Mouse (Mus musculus) thymus, adult 2 months (tissue): ENCODE measurements around the gene Tomm6. TPM values are rescaled to one million over a fixed set of nuclear protein-coding genes. Genes with fewer than 3 reads are reported as not detected.

Experiments used
- DNase-seq: peaks from one replicate; pipeline ENCODE4 v3.0.0; 2021
- H3K27ac ChIP-seq: fragments of 200-500 bp; 2 replicates; pipeline ENCODE4 v1.5.1; 2012; ENCODE audit warnings: low read length, control low read depth; ENCODE audit not compliant: control insufficient read depth, insufficient read depth
- H3K27me3 ChIP-seq: fragments of 200-500 bp; 2 replicates; pipeline ENCODE4 v1.6.1; 2012; ENCODE audit warnings: mild to moderate bottlenecking, low read length, moderate library complexity, mixed read lengths; ENCODE audit not compliant: control insufficient read depth, insufficient read depth
- H3K36me3 ChIP-seq: fragments of 200-500 bp; 2 replicates; pipeline ENCODE4 v1.6.1; 2012; ENCODE audit warnings: mild to moderate bottlenecking, low read length, moderate library complexity; ENCODE audit not compliant: control insufficient read depth, insufficient read depth
- H3K4me1 ChIP-seq: fragments of 200-500 bp; replicated peaks from 2 replicates; pipeline ENCODE4 v1.6.1; 2012; ENCODE audit warnings: low read length; ENCODE audit not compliant: control insufficient read depth, insufficient read depth
- H3K4me3 ChIP-seq: fragments of 200-500 bp; 2 replicates; pipeline ENCODE4 v1.5.1; 2012; ENCODE audit warnings: mild to moderate bottlenecking, low read length, control low read depth, moderate library complexity; ENCODE audit not compliant: control insufficient read depth, insufficient read depth
- CTCF ChIP-seq: fragments of 200-500 bp; IDR thresholded peaks from 2 replicates; pipeline ENCODE4 v1.5.1; 2012; ENCODE audit warnings: mild to moderate bottlenecking, control low read depth, low read length, moderate library complexity, borderline replicate concordance; ENCODE audit not compliant: control insufficient read depth, poor library complexity, insufficient read depth; ENCODE audit errors: extremely low read depth
- POLR2A ChIP-seq: fragments of 200-500 bp; IDR thresholded peaks from 2 replicates; pipeline ENCODE4 v1.6.1; 2012; ENCODE audit warnings: mild to moderate bottlenecking, low read length, control low read depth, moderate library complexity; ENCODE audit not compliant: control insufficient read depth, poor library complexity, insufficient read depth; ENCODE audit errors: extremely low read depth
- WGBS: fragments of 180-500 bp; shearing (Covaris S2); methylation state at CpG from one replicate; pipeline ENCODE4 v1.1.7; 2018; 5-methylcytosine and 5-hydroxymethylcytosine counted together
- polyA plus RNA-seq: library from polyadenylated mRNA; depleted of rRNA; stranded (reverse); fragments of >200 nt; gene quantifications from 2 replicates; pipeline ENCODE4 v1.2.3, GENCODE M21; 2012

The Tomm6 gene
- polyA plus RNA-seq, 1 experiment: 90.5 TPM

DNA sequence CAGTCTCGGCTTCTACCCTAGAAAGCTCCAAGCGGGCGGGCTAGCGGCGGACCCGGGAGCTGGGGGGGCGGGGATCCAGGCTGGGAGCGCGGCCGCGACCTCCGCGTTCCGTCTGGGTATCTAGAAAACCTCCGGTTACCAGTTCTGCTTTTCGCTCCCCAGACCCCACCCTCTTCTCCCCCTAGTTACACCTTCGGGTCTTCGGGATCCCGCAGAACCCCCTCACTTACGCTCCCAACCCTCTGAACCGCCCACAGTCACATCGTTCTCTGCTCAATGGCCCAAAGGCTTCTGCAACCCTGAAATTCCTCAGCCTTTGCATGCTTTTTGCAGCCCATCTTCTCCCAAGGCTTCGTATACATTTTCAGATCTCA lies 7.1 kb upstream of the Tomm6 start:
- H3K36me3 ChIP-seq: no peaks in the 10 kb centered on the region
- TF ChIP-seq POLR2A: no peak
- TF ChIP-seq CTCF: no peak
- no peak for DNase-seq
- H3K4me1 ChIP-seq: peaks cover 7% of the 10 kb centered on the region
- H3K4me3 ChIP-seq: peak overlapping the region; percentile 57
- no peak overlapping the region for H3K27ac ChIP-seq
- H3K27me3 ChIP-seq: peaks cover 3% of the 10 kb centered on the region; the same call in 1 of the 2 replicates
- WGBS: under 1% methylated on average over 23 of the region's 23 CpGs

DNA sequence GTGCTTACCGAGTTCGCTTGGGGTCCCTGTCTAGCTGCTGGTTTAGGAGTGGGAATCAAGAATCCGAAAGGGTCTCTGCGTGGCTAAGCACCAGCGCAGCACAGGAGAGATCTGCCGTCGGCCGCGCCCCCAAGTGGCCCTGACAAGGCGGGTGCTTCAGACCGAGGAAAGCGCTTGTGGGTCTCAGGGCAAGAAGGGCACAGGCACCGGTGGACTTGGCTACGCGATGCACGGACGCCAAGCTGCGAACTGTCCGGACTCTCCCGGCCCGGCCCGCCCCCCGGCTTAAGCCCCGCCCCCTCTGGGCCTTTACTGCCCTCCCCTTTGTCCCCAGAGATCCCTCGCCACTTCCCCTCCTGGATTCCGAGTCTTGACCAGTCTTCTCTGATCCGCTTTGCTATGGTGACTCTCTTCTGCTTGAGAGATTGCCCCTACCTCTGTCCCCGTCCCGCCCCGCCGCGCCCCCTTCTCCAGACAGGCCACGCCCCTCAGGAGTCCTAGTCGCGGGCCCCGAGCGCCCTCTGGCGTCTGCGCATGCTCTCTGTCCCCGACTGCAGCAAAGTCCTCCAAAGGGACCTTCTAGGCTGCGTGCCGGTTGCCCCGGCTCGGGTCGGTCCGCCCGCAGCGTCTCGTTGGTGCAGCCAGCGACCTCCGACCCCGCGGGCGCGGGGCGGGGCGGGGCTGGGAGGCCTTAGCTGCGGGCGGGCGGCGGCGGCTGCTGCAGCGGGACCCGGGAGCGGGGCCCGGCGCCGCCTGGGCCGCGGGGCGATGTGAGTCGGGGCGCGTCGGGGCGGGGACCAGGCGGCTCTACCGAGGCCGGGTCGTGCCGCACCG lies 6.5 kb upstream of the Tomm6 start, which contains the start of gene Prickle4:
Prickle4 (minus strand) TSS at position 234 of the 834 bp plus-strand sequence.
- peaks cover 3% of the 10 kb centered on the region; the same call in 1 of the 2 replicates for H3K27me3 ChIP-seq
- WGBS: under 1% methylated on average over 80 of the region's 82 CpGs

DNA sequence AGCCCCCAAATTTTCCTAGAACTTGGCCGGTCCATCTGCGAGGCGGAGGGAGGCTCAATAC lies 6.1 kb upstream of the Tomm6 start, which contains the start of gene Gm21981:
Gm21981 (minus strand) TSS at position 14 of the 61 bp plus-strand sequence.
- Histone ChIP-seq H3K27me3 (peaks cover 3% of the 10 kb centered on the region; the same call in 1 of the 2 replicates), H3K27ac (no peak within 1 kb of the TSS), H3K4me1 (peaks cover 8% of the 10 kb centered on the region), H3K36me3 (no peaks in the 10 kb centered on the region), H3K4me3 (peak within 1 kb of the TSS; percentile 57)
- WGBS: 4% methylated on average over 3 of the region's 3 CpGs
- DNase-seq: no peak
- TF ChIP-seq CTCF (no peak), POLR2A (no peak)

More for the DNA sequence above, 6.5 kb upstream of the Tomm6 start, which contains the start of gene Prickle4:
- peak; percentile 96 for DNase-seq
- H3K27ac ChIP-seq: no peak within 1 kb of the TSS
- H3K4me1 ChIP-seq: peaks cover 7% of the 10 kb centered on the region
- peak within 1 kb of the TSS; percentile 57 for H3K4me3 ChIP-seq
- TF ChIP-seq CTCF (peak; percentile 93), POLR2A (peak; percentile 47; the same call in 1 of the 2 replicates)
- no peaks in the 10 kb centered on the region for H3K36me3 ChIP-seq

DNA sequence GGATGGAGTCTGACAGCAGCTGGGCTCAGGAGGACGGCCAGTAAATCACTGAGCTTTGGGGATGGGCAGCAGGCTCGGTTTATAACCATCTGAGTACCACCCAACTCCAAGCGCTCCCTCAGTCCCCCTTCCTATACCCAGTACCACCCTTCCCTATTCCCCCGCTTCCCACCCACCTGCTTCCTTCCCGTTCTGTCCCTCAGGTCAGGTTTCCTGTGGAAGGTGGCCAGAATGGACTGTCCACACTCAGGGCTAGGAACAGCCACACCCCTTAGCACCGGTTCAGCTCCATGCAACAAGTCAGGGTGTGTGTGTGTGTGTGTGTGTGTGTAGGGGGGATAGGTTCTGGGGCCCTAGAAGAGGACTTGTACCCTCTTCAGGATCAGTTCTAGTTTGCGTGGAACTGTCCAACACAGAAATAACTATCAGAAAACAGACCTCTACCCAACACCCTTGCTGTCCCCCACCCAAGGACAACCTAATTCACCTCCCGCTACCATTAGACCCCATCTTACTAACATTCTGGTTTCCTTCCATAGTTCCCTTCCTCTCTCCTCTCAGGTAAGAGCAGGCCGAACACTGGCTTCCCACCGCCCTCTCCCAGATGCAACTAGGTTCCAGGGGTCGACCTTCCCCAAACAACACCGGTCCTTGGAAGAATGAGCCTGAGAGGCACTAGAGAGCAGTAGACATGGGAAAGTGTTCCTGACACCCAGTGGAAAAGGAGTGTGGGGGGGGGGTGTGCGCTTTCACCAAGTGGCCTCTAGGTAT lies 5.7 kb upstream of the Tomm6 start:
- Histone ChIP-seq H3K36me3 (no peaks in the 10 kb centered on the region), H3K27ac (no peak overlapping the region), H3K4me3 (peak overlapping the region; percentile 57), H3K27me3 (peaks cover 3% of the 10 kb centered on the region; the same call in 1 of the 2 replicates), H3K4me1 (peaks cover 12% of the 10 kb centered on the region)
- no peak for DNase-seq
- TF ChIP-seq CTCF: no peak
- TF ChIP-seq POLR2A: no peak
- WGBS: 75% methylated on average over 13 of the region's 13 CpGs

DNA sequence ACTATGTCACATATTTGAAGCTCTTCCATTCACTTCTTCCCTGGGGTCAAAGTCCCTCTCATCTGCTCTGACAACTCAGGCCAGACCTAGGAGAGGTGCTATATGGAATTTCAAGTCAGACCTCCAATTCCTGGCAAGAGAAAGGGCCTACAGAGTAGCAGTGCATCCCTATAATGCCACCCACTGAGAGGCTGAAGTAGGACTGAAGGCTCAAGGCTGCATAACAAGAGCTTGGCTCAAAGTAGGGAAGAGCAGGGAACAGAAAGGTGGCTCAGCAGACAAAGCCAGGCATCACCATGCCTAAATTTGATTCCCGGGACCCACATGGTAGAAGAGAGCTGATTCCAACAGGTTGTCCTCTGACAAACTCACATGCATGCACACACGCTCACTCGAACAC lies 3.5 kb upstream of the Tomm6 start:
- 98% methylated on average over 3 of the region's 3 CpGs for WGBS

DNA sequence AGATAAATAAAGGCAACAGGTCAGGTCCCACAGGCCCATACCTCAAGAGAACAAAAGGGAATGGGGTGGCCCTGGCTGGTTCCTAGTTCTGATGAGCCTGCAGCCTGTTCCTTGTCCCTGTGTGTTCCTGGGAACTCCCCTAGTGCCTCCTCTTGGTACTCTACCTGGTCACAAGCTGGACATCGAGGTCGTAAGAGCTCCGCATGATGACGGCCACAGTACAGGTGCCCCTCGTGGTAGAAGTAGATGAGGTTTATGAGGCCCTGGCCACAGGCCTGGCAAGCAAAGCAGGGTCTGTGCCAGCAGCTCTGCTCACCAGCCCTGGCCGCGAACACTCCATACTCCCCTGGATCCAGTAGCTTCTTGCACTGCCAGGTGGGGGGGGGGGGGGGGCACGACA lies 1.7 kb upstream of the Tomm6 start:
- TF ChIP-seq POLR2A: no peak
- no peak for TF ChIP-seq CTCF
- H3K36me3 ChIP-seq: no peaks in the 10 kb centered on the region
- DNase-seq: no peak
- H3K27me3 ChIP-seq: no peaks in the 10 kb centered on the region
- H3K27ac ChIP-seq: no peak overlapping the region
- WGBS: 89% methylated on average over 8 of the region's 8 CpGs
- H3K4me1 ChIP-seq: peaks cover 21% of the 10 kb centered on the region
- no peak overlapping the region for H3K4me3 ChIP-seq

More for the DNA sequence above, 3.5 kb upstream of the Tomm6 start:
- Histone ChIP-seq H3K4me1 (peaks cover 24% of the 10 kb centered on the region), H3K27me3 (peaks cover 3% of the 10 kb centered on the region; the same call in 1 of the 2 replicates), H3K4me3 (no peak overlapping the region), H3K27ac (no peak overlapping the region), H3K36me3 (no peaks in the 10 kb centered on the region)
- no peak for TF ChIP-seq POLR2A
- no peak for DNase-seq
